ENCODE assay signal across 8 mouse cellular contexts in the genomic region with DNA sequence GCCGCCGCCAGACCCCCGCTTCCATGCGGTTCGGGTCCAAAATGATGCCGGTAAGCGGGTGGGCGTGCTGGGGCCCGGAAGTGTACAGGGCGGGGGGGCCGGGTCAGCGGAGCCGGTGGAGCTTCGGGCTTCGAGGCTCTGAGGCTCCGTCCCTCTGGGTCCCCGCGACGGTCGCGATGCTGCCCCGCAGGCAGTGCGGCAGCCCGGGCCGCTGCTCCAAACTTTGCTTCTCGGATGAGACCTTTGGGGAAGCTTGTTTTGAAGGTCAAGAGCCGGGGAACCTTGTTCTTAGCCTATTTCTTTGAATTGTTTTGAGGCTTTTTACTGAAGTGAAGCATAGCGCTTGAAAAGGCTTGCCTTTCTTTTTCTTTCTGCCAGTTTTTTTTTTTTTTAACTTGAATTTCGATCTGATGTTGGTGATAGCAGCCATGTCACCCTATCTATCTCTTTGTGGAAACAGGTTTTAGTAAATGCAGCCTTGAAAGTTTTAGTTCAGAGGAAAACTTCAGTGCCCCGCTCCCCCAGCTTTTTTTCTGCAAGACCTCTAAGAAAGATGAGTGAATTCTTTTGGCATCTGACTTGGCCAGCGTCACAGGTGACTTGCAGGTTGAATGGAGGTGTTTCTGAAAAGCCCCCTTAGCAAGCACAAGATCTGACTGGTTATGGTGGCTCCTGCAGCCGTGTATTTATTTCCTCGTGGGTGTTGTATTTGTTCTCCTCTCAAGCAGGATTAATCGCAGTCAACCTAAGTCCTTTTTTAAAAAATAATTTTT. TPM values are rescaled to one million over a fixed set of nuclear protein-coding genes. Genes with fewer than 3 reads are reported as not detected.
DNase-seq lines count a peak whose midpoint lies in the region; ATAC-seq and TF ChIP-seq lines count a peak whose summit lies in the region.

No protein-coding gene starts in this region.

- H3K4me1 ChIP-seq in heart, embryonic 10.5 days = peaks cover 34% of the 10 kb centered on the region
- H3K4me1 ChIP-seq in embryonic fibroblast, embryonic 13.5 days (ENCODE audit: control insufficient read depth, insufficient read depth, low read length) = peaks cover 8% of the 10 kb centered on the region
- H3K4me1 ChIP-seq in intestine, embryonic 16.5 days (ENCODE audit: control insufficient read depth, insufficient read depth, low read length) = peaks cover 26% of the 10 kb centered on the region

- H3K4me2 ChIP-seq in intestine, embryonic 16.5 days (ENCODE audit: low read depth, low read length) = peak overlapping the region; percentile 75

- peak; percentile 85 for DNase-seq in heart, embryonic 10.5 days (ENCODE audit: low spot score)
- no peak for DNase-seq in heart, postnatal 36 days
- DNase-seq in adipocyte (ENCODE audit: low spot score) = peak; percentile 50
- DNase-seq in lung, postnatal 14 days = peak; percentile 42
- peak; percentile 29 to 34 for DNase-seq in spleen, postnatal 36 days (ENCODE audit: low spot score in 2 of 2)
- DNase-seq in gastrocnemius, postnatal 25 days = no peak

- H3K9me3 ChIP-seq in heart, embryonic 10.5 days = no peaks in the 10 kb centered on the region
- no peaks in the 10 kb centered on the region for H3K9me3 ChIP-seq in intestine, embryonic 16.5 days (ENCODE audit: control insufficient read depth, low read length)

- peak overlapping the region; percentile 87 for H3K4me3 ChIP-seq in heart, embryonic 10.5 days
- H3K4me3 ChIP-seq in embryonic fibroblast, embryonic 13.5 days (ENCODE audit: insufficient read depth, low read length) = peak overlapping the region; percentile 99
- H3K4me3 ChIP-seq in intestine, embryonic 16.5 days (ENCODE audit: low read length) = peak overlapping the region; percentile 92

- no peaks in the 10 kb centered on the region for H3K27me3 ChIP-seq in heart, embryonic 10.5 days (ENCODE audit: insufficient read depth, poor library complexity, severe bottlenecking)
- no peaks in the 10 kb centered on the region for H3K27me3 ChIP-seq in intestine, embryonic 16.5 days (replicated peaks; ENCODE audit: control insufficient read depth, insufficient read depth, low read length)

- no peaks in the 10 kb centered on the region for H3K36me3 ChIP-seq in heart, embryonic 10.5 days
- H3K36me3 ChIP-seq in intestine, embryonic 16.5 days (ENCODE audit: control insufficient read depth, insufficient read depth, low read length) = no peaks in the 10 kb centered on the region

- TF ChIP-seq CTCF in embryonic fibroblast, embryonic 13.5 days (IDR thresholded peaks at IDR 0.05; ENCODE audit: borderline replicate concordance, insufficient read depth, low read length) = no peak

- peak overlapping the region; percentile 92 for H3K9ac ChIP-seq in intestine, embryonic 16.5 days (ENCODE audit: low read depth, low read length)

- peak; percentile 61 for ATAC-seq in intestine, embryonic 16.5 days

- TF ChIP-seq POLR2A in embryonic fibroblast, embryonic 13.5 days (IDR thresholded peaks at IDR 0.05; ENCODE audit: low read depth, low read length) = no peak

- WGBS in heart, embryonic 10.5 days = 2% methylated on average over 34 of the region's 34 CpGs
- 1% methylated on average over 34 of the region's 34 CpGs for WGBS in intestine, embryonic 16.5 days

- intact Hi-C loops in heart, postnatal 36 days (cut with DNase I) = no loop called here

- peak overlapping the region; percentile 98 for H3K27ac ChIP-seq in heart, embryonic 10.5 days
- H3K27ac ChIP-seq in embryonic fibroblast, embryonic 13.5 days (ENCODE audit: insufficient read depth, low read length) = peak overlapping the region; percentile 67
- peak overlapping the region; percentile 94 for H3K27ac ChIP-seq in intestine, embryonic 16.5 days (ENCODE audit: low read length)

RNA-seq across cellular contexts. Expression of a gene that starts 0.6 kb away (rescaled TPM):
- polyA plus RNA-seq in heart, embryonic 10.5 days (2016; fragmentation: Nextera tagmentation; extraction: Ambion mirVana) = 17.3 and 23.4 TPM in 2 replicates
- 10 to 100 TPM; 11.0 to 12.8 TPM for total RNA-seq in heart, postnatal 36 days (2021)
- polyA plus RNA-seq in embryonic fibroblast, embryonic 13.5 days (2011; ENCODE audit: insufficient read length, low read depth, missing spikeins) = 16.7 and 17.4 TPM in 2 replicates
- 16.3 and 18.4 TPM in 2 replicates for polyA plus RNA-seq in intestine, embryonic 16.5 days (2015; fragmentation: Nextera tagmentation; extraction: Ambion mirVana)
- 1 to 10 TPM; 8.5 to 8.6 TPM for total RNA-seq in gastrocnemius, postnatal 25 days (2021)

Comparison
In these comparisons a context has a peak if more than half of its experiments do, and no peak if none do; other contexts are left out.
1. DNase-seq: peak in heart, embryonic 10.5 days (single experiment), adipocyte (single experiment), lung, postnatal 14 days (single experiment) and spleen, postnatal 36 days (2 of 2); none in heart, postnatal 36 days (0 of 2) and gastrocnemius, postnatal 25 days (single experiment).
2. Peak in every context shown above with its lines, with median percentiles within 50 percentile points of each other: H3K27ac ChIP-seq and H3K4me3 ChIP-seq.